Mouse (Mus musculus) heart, postnatal 0 days (tissue): Measurements from ENCODE around the gene Tbc1d1.

Experiments used
- CTCF ChIP-seq: IDR thresholded peaks from 2 replicates; pipeline ENCODE4 v1.5.1; 2016; ENCODE audit warnings: antibody characterized with exemption, control low read depth, low read depth
- EP300 ChIP-seq: IDR thresholded peaks from 2 replicates; pipeline ENCODE4 v1.6.1; 2016; ENCODE audit warnings: antibody characterized with exemption, low read depth

GRCm38 (mm10) chr5:64243666-64244065 lies 87.6 kb downstream of the Tbc1d1 start:
- TF ChIP-seq CTCF = no peak
- no peak for TF ChIP-seq EP300
